Mouse (Mus musculus) inflammation-experienced regulatory T-cells, adult 16 weeks (primary cell): Measurements from ENCODE around the gene 6720489N17Rik. TPM values are rescaled to one million over a fixed set of nuclear protein-coding genes. Genes with fewer than 3 reads are reported as not detected.

Source experiments
- polyA plus RNA-seq: library from polyadenylated mRNA; unstranded; fragments of 100-300 nt; shearing (Covaris generic); gene quantifications from one replicate; pipeline ENCODE4 v1.2.1, GENCODE M21; 2017

The 6720489N17Rik gene
- 3.1 TPM for polyA plus RNA-seq

DNA sequence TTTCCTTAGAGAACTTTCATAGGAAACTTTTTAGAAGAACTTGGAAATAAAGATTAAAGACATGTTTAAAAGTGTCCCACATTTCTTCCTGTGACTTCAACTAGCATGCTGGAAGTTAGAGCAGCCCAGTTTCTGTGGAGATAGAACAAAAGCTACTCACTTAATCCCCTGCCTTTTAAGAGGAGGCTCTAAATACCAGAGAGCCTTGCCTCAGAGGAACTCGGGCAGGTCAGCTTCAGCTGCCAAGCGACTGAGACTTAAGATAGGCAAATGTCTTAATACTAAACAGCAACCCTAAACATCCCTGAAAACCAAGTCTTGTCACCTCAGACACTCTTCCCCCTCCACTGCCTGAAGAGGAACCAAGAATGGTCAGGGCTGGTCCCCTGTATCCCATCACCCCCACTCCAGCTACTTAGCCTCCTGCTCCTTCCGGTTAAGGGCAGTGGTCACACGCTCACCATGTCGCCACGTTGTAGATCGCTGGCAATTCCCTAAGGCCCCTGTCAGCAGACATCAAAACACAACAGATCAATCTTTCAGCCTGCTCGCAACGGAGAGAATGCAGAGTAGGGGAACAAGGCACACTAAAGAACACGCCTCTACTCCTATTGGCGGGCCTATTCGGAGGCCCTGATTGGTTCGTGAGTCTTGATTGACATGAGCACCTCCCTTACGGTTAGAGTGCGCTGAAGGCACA, at the start of gene 6720489N17Rik:
TSS of gene 6720489N17Rik (minus strand) at position 606 of the 700 bp plus-strand sequence.

GRCm38 (mm10) chr13:62571099-62571498, 52.9 kb downstream of the 6720489N17Rik start, which contains the start of gene Zfp934:
TSS of gene Zfp934 (minus strand) at chr13:62571199.

GRCm38 (mm10) chr13:62558189-62559110, 65.5 kb downstream of the 6720489N17Rik start, which contains the start of gene Zfp935:
TSS of gene Zfp935 (minus strand) at chr13:62558511.

Other genes starting within 250 kb of the 6720489N17Rik start
- gene Gm3604, start 241.0 kb downstream of the 6720489N17Rik start, polyA plus RNA-seq: 5.9 TPM
- 17.9 TPM for gene Gm49359, start 157.3 kb downstream of the 6720489N17Rik start, polyA plus RNA-seq
- not detected for gene Zfp935, start 65.7 kb downstream of the 6720489N17Rik start, polyA plus RNA-seq
- 10.9 TPM for gene Zfp934, start 53.0 kb downstream of the 6720489N17Rik start, polyA plus RNA-seq
- 18.9 TPM for gene Platr25, start 136.5 kb upstream of the 6720489N17Rik start, polyA plus RNA-seq
- 6.7 TPM for gene Gm5141, start 161.6 kb upstream of the 6720489N17Rik start, polyA plus RNA-seq
- gene Fbp2, start 234.2 kb upstream of the 6720489N17Rik start, polyA plus RNA-seq: not detected